Mouse (Mus musculus): Measurements from ENCODE around the gene Wtap. TPM values are rescaled to one million over a fixed set of nuclear protein-coding genes. Genes with fewer than 3 reads are reported as not detected.
"Not testable (repeated sequence)": the region's sequence is repeated elsewhere in the genome, so short reads cannot be mapped to it uniquely, and the experiment has no call there.

The Wtap gene
- polyA plus RNA-seq, 1 experiment from 2014 or later = 210 TPM

DNA sequence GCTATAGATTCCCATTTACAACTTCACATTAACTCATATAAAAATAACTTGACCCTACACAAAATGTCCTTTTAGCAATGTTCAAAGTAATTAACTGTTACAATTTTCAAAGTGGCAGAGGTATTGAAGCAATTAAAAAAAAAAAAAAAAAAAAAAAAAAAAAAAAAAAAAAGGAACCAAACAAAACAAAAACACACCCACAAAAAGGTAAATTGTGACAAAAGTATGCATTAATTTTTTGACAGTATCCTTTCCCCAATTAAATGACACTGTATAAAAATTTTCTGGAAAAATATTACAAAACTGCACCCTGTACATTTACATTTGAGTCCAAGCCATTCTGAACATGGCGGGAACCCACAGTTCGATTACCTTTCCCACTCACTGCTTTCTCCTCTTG, 26.8 kb downstream of the Wtap start:
- no peak for DNase-seq (ENCODE audit: low spot score)

- no peak for DNase-seq (ENCODE audit: low spot score)
Measured at GRCm38 (mm10) chr17:12963476-12963875, 30.5 kb downstream of the Wtap start.

GRCm38 (mm10) chr17:12960331-12960873, 33.6 kb downstream of the Wtap start, which contains the start of gene Acat2:
TSS of gene Acat2 (minus strand) at chr17:12960747.
- DNase-seq (ENCODE audit: low spot score) = peak; percentile 95

DNA sequence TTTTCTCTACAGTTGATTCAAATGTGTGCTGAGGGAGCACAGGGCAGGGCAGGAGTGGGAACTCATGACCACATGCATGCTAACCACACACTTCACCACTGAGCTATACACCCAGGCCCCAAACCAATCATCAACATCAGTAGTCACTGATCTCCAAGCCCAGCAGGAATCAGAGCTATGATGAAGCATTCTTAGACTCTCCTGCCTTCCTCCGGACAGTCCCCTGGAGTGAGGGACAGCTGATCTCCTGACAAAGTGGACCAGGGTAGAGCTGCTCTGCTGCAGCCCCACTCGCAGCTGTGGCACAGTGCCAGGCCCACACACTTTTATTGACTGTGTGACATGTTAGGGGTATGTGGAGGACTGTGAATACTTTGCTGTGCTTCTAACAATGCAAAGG, 34.6 kb downstream of the Wtap start:
- not testable (repeated sequence) for DNase-seq (ENCODE audit: low spot score)

GRCm38 (mm10) chr17:12956664-12957063, 37.3 kb downstream of the Wtap start:
- DNase-seq (ENCODE audit: low spot score) = no peak

DNA sequence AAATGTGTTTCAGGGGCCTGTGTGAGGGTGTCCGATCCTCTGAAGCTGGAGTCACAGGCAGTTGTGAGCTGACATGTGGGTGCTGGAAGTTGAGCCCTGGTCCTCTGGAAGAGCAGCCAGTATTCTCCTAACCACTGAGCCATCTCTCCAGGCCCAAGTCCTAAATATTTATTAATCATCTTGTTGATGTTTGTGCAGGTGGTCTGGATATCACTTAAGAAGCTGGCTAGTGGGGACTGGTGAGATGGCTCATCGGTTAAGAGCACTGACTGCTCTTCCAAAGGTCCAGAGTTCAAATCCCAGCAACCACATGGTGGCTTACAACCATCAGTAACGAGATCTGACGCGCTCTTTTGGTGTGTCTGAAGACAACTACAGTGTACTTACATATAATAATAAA, 44.3 kb downstream of the Wtap start:
- no peak for DNase-seq (ENCODE audit: low spot score)

DNA sequence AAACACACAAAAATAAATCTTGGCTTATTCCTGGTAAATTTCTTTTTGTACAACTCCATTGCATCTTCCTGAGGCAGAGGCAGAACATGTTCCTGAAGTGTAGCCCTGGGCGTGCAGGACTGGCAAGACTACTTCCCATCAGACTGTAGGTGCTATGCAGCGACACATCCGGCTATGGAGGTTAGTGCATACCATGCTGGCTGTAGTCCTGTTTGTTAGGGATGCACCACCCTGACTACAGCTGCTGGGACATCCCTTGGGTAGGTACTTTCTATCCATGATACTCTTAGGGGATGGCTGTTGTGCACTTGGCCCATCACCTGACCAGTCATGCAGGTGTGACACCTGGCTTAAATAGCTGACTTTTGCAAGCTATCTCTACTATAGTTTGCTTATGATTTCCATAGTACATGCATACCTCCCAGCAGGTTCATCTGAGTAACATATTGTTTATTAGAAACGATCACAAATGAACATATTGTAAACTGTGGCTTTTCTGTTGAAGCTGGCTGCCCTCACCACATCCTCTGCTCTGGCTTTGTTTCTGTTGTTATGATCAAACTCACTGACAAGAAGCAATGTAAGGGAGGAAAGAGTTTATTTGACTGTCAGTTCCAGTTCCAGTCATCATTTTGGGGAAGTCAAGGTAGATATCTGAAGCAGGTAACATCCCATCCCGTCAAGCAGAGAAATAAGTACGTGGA, 51.4 kb downstream of the Wtap start:
- no peak for DNase-seq (ENCODE audit: low spot score)

GRCm38 (mm10) chr17:12941543-12942260, 52.3 kb downstream of the Wtap start:
- no peak for DNase-seq (ENCODE audit: low spot score)

- DNase-seq (ENCODE audit: low spot score) = no peak
Measured at GRCm38 (mm10) chr17:12940151-12940805, 53.7 kb downstream of the Wtap start, which contains the start of gene Acat3. TSS of gene Acat3 (minus strand) at chr17:12940600.

GRCm38 (mm10) chr17:12939377-12940148, 54.4 kb downstream of the Wtap start:
- DNase-seq (ENCODE audit: low spot score) = not testable (repeated sequence)

DNA sequence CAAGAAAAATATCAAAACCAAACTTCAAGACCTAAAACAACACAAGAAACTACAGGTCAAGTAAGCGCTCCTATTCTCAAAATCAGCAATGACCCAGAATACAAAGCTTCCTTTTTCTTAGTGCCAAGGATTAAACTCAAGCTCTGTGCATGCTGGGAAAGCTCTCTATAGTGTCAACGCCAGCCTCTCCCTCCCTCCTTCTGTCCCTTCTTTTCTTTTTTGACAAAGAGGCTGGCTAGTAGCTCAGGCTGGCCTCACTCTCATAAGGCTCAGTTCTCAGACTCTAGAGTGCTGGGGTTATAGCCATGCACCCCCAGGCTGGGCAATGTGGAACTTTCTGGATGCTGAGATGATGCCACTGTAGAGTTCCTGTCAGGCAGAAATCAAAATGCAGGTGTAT, 55.9 kb downstream of the Wtap start:
- no peak for DNase-seq (ENCODE audit: low spot score)

DNA sequence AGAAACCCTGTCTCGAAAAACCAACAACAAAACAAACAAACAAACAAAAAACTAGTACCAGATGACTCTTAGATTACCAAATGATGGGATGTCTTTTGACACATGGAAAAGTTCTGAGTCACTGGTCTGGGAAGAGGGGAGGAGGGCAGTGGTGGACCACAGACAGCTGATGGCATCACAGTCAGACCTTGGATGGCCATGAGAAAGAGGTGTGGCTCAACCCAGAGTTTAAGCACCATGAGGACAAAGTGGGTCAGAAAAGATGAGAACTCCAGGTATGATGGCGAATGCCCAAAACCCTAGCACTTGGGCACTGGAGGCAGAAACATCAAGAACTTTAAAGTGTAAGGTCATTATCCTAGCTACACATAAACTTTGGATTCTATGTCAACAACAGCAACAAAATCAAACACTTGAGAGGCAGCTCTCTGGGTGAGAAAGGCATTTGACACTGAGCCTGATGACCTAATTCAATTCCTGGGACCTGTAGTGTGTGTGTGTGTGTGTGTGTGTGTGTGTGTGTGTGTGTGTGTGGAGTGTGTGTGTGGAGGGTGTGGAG, 56.5 kb downstream of the Wtap start:
- no peak for DNase-seq (ENCODE audit: low spot score)

DNA sequence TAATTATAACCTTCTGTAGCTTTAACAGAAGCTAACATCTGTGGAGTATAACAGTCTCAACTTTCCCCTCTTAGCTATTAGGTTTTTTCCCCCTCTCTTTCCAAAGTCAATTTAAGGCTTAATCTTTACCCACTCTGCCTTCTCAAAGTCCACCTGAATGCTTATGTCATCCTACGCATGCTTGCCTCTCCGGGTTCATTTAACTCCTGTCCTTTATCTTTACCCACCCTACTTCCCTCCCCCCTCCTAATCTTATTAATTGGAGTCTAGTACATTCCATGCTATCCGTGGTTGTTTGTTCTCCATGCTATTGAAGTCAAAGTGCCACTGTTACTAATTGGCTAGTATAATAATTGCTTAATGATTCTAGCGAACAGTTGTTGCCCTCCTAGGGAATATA, 58.2 kb downstream of the Wtap start:
- DNase-seq (ENCODE audit: low spot score) = no peak

DNA sequence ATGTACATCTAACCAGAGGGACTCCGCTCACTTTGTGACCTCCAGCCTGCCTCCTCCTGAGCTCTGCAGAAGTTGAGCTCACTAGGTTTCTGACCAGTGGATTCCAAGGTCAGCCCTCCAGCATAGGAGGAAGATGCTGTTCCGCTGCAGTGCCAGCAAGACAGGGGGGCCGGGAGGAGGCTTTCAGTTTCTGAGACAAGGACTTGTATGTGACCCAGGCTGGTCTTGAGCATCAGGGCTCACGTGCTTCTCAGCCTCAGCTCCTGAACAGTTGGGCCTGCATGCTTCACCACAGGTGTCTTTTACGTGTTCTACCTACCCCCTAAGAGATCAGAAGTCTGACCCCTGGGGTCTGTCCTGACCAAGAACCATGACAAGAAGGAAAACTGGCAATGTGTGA, 62.4 kb downstream of the Wtap start:
- not testable (repeated sequence) for DNase-seq (ENCODE audit: low spot score)

GRCm38 (mm10) chr17:12925703-12926180, 68.2 kb downstream of the Wtap start:
- DNase-seq (ENCODE audit: low spot score) = no peak

DNA sequence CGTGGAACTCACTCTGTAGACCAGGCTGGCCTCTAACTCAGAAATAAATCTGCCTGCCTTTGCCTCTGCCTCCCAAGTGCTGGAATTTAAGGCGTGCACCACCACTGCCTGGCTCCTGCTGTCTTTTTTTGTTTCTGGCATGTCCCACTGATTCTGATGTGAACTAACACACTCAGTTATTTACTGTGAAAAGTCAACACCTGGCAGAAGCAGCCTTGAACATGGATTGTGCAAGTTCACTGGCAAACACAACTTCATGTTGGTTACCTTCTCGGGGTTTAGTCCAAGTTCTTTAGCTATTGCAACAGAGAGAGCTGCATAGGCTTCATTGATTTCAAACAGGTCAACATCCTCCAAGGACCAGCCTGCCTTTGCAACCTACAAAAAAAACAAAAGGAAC, 69.0 kb downstream of the Wtap start:
- DNase-seq (ENCODE audit: low spot score) = no peak

DNA sequence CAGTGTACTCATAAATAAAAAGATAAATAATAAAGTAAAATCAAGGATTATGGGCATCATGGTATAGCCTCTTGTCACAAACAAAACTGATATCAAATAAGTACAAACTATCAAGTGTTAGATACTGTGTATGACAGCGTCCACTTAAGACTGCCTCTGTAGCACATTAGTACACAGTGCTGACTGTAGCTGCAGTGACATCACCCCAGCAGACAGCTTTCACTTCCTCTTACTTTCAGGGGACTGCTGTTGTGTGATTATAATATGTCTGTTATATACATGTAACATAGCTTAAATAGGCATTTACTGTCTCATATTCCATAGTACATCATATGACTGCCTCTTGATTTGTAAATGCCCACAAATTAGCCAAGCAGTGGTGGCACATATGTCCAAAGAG, 72.9 kb downstream of the Wtap start:
- no peak for DNase-seq (ENCODE audit: low spot score)
